Mouse (Mus musculus): ENCODE results near the gene Cltrn. TPM values are rescaled to one million over a fixed set of nuclear protein-coding genes. Genes with fewer than 3 reads are reported as not detected.

Gene Cltrn
- polyA plus RNA-seq, 1 experiment from 2014 or later: not detected

DNA sequence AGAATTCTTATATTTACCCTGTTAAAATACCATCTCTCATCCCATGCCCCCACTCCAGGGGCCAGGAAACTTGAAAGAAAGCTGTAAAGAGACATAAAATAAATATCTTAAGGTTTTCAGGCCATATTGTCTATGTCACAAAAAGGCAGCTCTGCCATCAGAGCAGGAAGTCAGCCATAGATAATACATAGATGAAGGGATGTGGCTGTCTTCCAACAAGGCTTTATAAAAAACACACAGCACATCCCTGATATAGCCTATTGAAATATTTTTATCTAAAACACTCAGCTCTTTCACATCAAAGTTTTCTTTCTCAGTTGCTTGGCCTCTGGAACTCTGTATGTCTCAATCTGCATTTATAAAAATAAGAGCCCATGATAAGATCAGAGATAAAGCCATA lies 65.0 kb downstream of the Cltrn start:
- H3K4me2 ChIP-seq (ENCODE audit: low read depth): no peak overlapping the region
- ATAC-seq (ENCODE audit: insufficient read depth, low FRiP score, low TSS enrichment): no peak
- H3K4me3 ChIP-seq (ENCODE audit: low read depth, low read length): no peak overlapping the region
- no peaks in the 10 kb centered on the region for H3K36me3 ChIP-seq (ENCODE audit: control insufficient read depth, insufficient read depth, low read length)
- H3K9ac ChIP-seq (ENCODE audit: low read length): no peak overlapping the region
- no peak for DNase-seq (ENCODE audit: low spot score)
- no peaks in the 10 kb centered on the region for H3K4me1 ChIP-seq (ENCODE audit: control insufficient read depth, insufficient read depth, low read length)
- no peak overlapping the region for H3K27ac ChIP-seq (ENCODE audit: low read depth, low read length)
- no peaks in the 10 kb centered on the region for H3K27me3 ChIP-seq (ENCODE audit: control insufficient read depth, insufficient read depth, low read length)
- H3K9me3 ChIP-seq (ENCODE audit: control insufficient read depth, low read length): no peaks in the 10 kb centered on the region

DNA sequence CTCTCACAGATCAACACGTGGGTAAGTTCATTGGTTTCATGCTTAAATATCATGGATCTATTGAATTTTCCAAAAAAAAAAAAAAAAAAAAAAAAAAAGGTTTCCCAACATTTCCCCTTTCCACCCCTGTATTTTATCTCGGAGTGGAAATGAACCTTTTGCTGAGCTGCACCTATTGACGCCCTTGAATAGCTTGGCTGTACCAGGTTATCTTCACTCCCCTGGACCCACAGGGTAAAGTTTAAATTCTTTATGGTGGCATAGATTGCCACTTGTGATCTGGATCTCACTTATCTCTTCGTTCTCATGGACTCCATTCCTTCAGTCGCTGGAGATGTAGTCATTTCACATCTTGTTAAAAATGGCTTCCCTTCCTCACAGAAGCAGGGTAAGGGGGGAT lies 66.0 kb downstream of the Cltrn start:
- H3K9me3 ChIP-seq (ENCODE audit: control insufficient read depth, low read length): no peaks in the 10 kb centered on the region
- WGBS: 84% methylated on average over 5 of the region's 5 CpGs
- no peak overlapping the region for H3K9ac ChIP-seq (ENCODE audit: low read length)
- no peaks in the 10 kb centered on the region for H3K4me1 ChIP-seq (ENCODE audit: control insufficient read depth, insufficient read depth, low read length)
- no peak for DNase-seq (ENCODE audit: low spot score)
- H3K27me3 ChIP-seq (ENCODE audit: control insufficient read depth, insufficient read depth, low read length): no peaks in the 10 kb centered on the region
- H3K4me3 ChIP-seq (ENCODE audit: low read depth, low read length): no peak overlapping the region
- H3K4me2 ChIP-seq (ENCODE audit: low read depth): no peak overlapping the region
- H3K27ac ChIP-seq (ENCODE audit: low read depth, low read length): no peak overlapping the region
- H3K36me3 ChIP-seq (ENCODE audit: control insufficient read depth, insufficient read depth, low read length): no peaks in the 10 kb centered on the region
- no peak for ATAC-seq (ENCODE audit: insufficient read depth, low FRiP score, low TSS enrichment)

DNA sequence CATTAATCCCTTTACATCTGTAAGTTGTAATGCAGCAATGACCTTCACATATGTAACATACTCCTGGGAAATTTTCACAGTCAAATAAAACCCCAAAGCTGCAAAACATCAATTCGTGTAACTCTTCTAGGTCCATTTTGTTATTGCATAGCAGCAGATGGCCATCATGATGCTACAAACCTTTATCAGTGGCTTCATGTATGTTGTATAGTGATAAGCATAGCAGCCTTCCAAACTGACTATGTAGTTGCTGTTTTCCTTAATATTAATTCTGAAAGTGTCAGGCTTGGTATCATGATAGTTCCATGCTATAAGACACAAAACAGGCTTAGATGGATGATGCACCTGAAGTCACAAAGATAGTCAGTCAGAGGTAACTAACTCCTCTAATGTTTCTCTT lies 76.1 kb downstream of the Cltrn start:
- Histone ChIP-seq H3K27me3 (ENCODE audit: control insufficient read depth, insufficient read depth, low read length) (no peaks in the 10 kb centered on the region), H3K36me3 (ENCODE audit: control insufficient read depth, insufficient read depth, low read length) (no peaks in the 10 kb centered on the region), H3K4me3 (ENCODE audit: low read depth, low read length) (no peak overlapping the region), H3K27ac (ENCODE audit: low read depth, low read length) (no peak overlapping the region), H3K4me1 (ENCODE audit: control insufficient read depth, insufficient read depth, low read length) (no peaks in the 10 kb centered on the region), H3K4me2 (ENCODE audit: low read depth) (no peak overlapping the region), H3K9me3 (ENCODE audit: control insufficient read depth, low read length) (no peaks in the 10 kb centered on the region), H3K9ac (ENCODE audit: low read length) (no peak overlapping the region)
- 91% methylated on average over 1 of the region's 1 CpGs for WGBS
- DNase-seq (ENCODE audit: low spot score): no peak
- no peak for ATAC-seq (ENCODE audit: insufficient read depth, low FRiP score, low TSS enrichment)

Other genes starting within 250 kb of the Cltrn start
- 44.0 and 46.3 TPM in 2 replicates for gene Ap1s2, start 179.8 kb upstream of the Cltrn start, polyA plus RNA-seq (2014; fragmentation: Nextera tagmentation; extraction: Ambion mirVana)
- 45.6 and 49.2 TPM in 2 replicates for gene Zrsr2, start 130.2 kb upstream of the Cltrn start, polyA plus RNA-seq (2014; fragmentation: Nextera tagmentation; extraction: Ambion mirVana)
- 0.19 and 0.28 TPM in 2 replicates for gene Car5b, start 60.8 kb upstream of the Cltrn start, polyA plus RNA-seq (2014; fragmentation: Nextera tagmentation; extraction: Ambion mirVana)
- 38.0 and 38.4 TPM in 2 replicates for gene Siah1b, start 12.3 kb upstream of the Cltrn start, polyA plus RNA-seq (2014; fragmentation: Nextera tagmentation; extraction: Ambion mirVana)
- 0.13 and 0.14 TPM in 2 replicates for gene Ace2, start 50.5 kb downstream of the Cltrn start, polyA plus RNA-seq (2014; fragmentation: Nextera tagmentation; extraction: Ambion mirVana)
- 0.17 and 0.66 TPM in 2 replicates for gene Bmx, start 169.4 kb downstream of the Cltrn start, polyA plus RNA-seq (2014; fragmentation: Nextera tagmentation; extraction: Ambion mirVana)
- 4.6 and 5.3 TPM in 2 replicates for gene Pir, start 180.5 kb downstream of the Cltrn start, polyA plus RNA-seq (2014; fragmentation: Nextera tagmentation; extraction: Ambion mirVana)

All from neural tube, embryonic 11.5 days (tissue).